Comparison of ENCODE assay signal across 9 mouse cellular contexts in genomic region chr10:40425243-40426095, GRCm38 (mm10).
DNase-seq lines count a peak whose midpoint lies in the region; ATAC-seq and TF ChIP-seq lines count a peak whose summit lies in the region.
"Had no signal": no experiment of that assay in that cellular context is flagged by ENCODE, and none has a peak within 500 bp of the region (broad histone marks: within the 10 kb centered on the region; RNA-seq: fewer than 3 reads in every experiment).

No protein-coding gene starts in this region.

- H3K27ac ChIP-seq in heart, embryonic 11.5 days (ENCODE audit: low read depth, low read length), result no peak overlapping the region
- no peak overlapping the region for H3K27ac ChIP-seq in forebrain, embryonic 14.5 days (ENCODE audit: low read depth, low read length)
- H3K27ac ChIP-seq in liver, postnatal 0 days (ENCODE audit: low read depth), result no peak overlapping the region

- H3K27me3 ChIP-seq in heart, embryonic 11.5 days (ENCODE audit: control insufficient read depth, insufficient read depth, low read length), result no peaks in the 10 kb centered on the region
- H3K27me3 ChIP-seq in E14TG2a.4 (ENCODE audit: insufficient read depth, low read length), result no peaks in the 10 kb centered on the region
- no peaks in the 10 kb centered on the region for H3K27me3 ChIP-seq in forebrain, embryonic 14.5 days (replicated peaks; ENCODE audit: control insufficient read depth, insufficient read depth, low read length)
- H3K27me3 ChIP-seq in liver, postnatal 0 days (ENCODE audit: insufficient read depth, low read length), result no peaks in the 10 kb centered on the region

- TF ChIP-seq EP300 in liver, postnatal 0 days (IDR thresholded peaks at IDR 0.05; ENCODE audit: low read depth), result no peak

- no peaks in the 10 kb centered on the region for H3K9me3 ChIP-seq in heart, embryonic 11.5 days (replicated peaks; ENCODE audit: control insufficient read depth, low read length)
- H3K9me3 ChIP-seq in E14TG2a.4 (ENCODE audit: low read length), result no peaks in the 10 kb centered on the region
- H3K9me3 ChIP-seq in forebrain, embryonic 14.5 days (replicated peaks; ENCODE audit: control insufficient read depth, low read length), result no peaks in the 10 kb centered on the region
- no peaks in the 10 kb centered on the region for H3K9me3 ChIP-seq in liver, postnatal 0 days (ENCODE audit: low read length)

- H3K4me3 ChIP-seq in heart, embryonic 11.5 days (ENCODE audit: low read depth, low read length), result peak overlapping the region; percentile 22; the same call in 1 of the 2 replicates
- H3K4me3 ChIP-seq in E14TG2a.4 (replicated peaks; ENCODE audit: low read length), result peak overlapping the region; percentile 70
- H3K4me3 ChIP-seq in forebrain, embryonic 14.5 days (ENCODE audit: low read depth, low read length), result no peak overlapping the region
- no peak overlapping the region for H3K4me3 ChIP-seq in liver, postnatal 0 days (ENCODE audit: low read depth, low read length)

- H3K9ac ChIP-seq in heart, embryonic 11.5 days (ENCODE audit: low read depth, low read length), result 0 out of 2 replicates have a peak overlapping the region, but pooled peaks have one; percentile 34
- no peak overlapping the region for H3K9ac ChIP-seq in forebrain, embryonic 14.5 days (ENCODE audit: low read length)
- H3K9ac ChIP-seq in liver, postnatal 0 days (replicated peaks), result no peak overlapping the region

- ATAC-seq in heart, embryonic 11.5 days (replicated peaks; ENCODE audit: insufficient number of reproducible peaks, low FRiP score, low TSS enrichment), result 0 out of 2 replicates have a peak, but pooled peaks have one; percentile 18
- ATAC-seq in forebrain, embryonic 14.5 days, result no peak
- no peak for ATAC-seq in liver, postnatal 0 days

- TF ChIP-seq CTCF in E14TG2a.4 (conservative IDR thresholded peaks at IDR 0.05; ENCODE audit: low read length), result no peak
- no peak for TF ChIP-seq CTCF in liver, postnatal 0 days (IDR thresholded peaks at IDR 0.05; ENCODE audit: low read depth)

- WGBS in heart, embryonic 11.5 days (ENCODE audit: insufficient replicate concordance), result 24% methylated on average over 18 of the region's 18 CpGs
- 34% methylated on average over 18 of the region's 18 CpGs for WGBS in forebrain, embryonic 14.5 days
- WGBS in liver, postnatal 0 days (ENCODE audit: insufficient replicate concordance), result 58% methylated on average over 18 of the region's 18 CpGs

- no peaks in the 10 kb centered on the region for H3K36me3 ChIP-seq in heart, embryonic 11.5 days (ENCODE audit: control insufficient read depth, insufficient read depth, low read length)
- H3K36me3 ChIP-seq in E14TG2a.4 (ENCODE audit: insufficient read depth, low read length), result peaks cover 4% of the 10 kb centered on the region; the same call in 1 of the 2 replicates
- no peaks in the 10 kb centered on the region for H3K36me3 ChIP-seq in forebrain, embryonic 14.5 days (ENCODE audit: control insufficient read depth, insufficient read depth, low read length)
- no peaks in the 10 kb centered on the region for H3K36me3 ChIP-seq in liver, postnatal 0 days (replicated peaks; ENCODE audit: insufficient read depth, low read length)

- no peak for DNase-seq in heart, postnatal 4 days
- no peak for DNase-seq in forebrain, embryonic 14.5 days (ENCODE audit: low spot score)
- no peak for DNase-seq in liver, postnatal 0 days
- no peak for DNase-seq in gastrocnemius, adult 18-20 months (ENCODE audit: low spot score)
- DNase-seq in c-Kit-positive CD71-positive TER-119-positive erythroid progenitor cells, embryonic 14.5 days (ENCODE audit: low spot score), result no peak
- DNase-seq in adipocyte (ENCODE audit: low spot score), result no peak
- DNase-seq: kidney, adult 18-20 months had no signal

- peak overlapping the region; percentile 63 for H3K4me2 ChIP-seq in heart, embryonic 11.5 days
- peak overlapping the region; percentile 23 for H3K4me2 ChIP-seq in forebrain, embryonic 14.5 days (ENCODE audit: low read length)
- peak overlapping the region; percentile 40; the same call in 1 of the 2 replicates for H3K4me2 ChIP-seq in liver, postnatal 0 days (ENCODE audit: low read depth, low read length)

- peaks cover 7% of the 10 kb centered on the region for H3K4me1 ChIP-seq in heart, embryonic 11.5 days (ENCODE audit: control insufficient read depth, insufficient read depth, low read length)
- H3K4me1 ChIP-seq in E14TG2a.4 (replicated peaks; ENCODE audit: low read depth, low read length), result peaks cover 41% of the 10 kb centered on the region
- peaks cover 5% of the 10 kb centered on the region for H3K4me1 ChIP-seq in forebrain, embryonic 14.5 days (ENCODE audit: control insufficient read depth, insufficient read depth, low read length)
- peaks cover 2% of the 10 kb centered on the region; the same call in 1 of the 2 replicates for H3K4me1 ChIP-seq in liver, postnatal 0 days (ENCODE audit: insufficient read depth)

Comparison
In these comparisons a context has a peak if more than half of its experiments do, and no peak if none do; other contexts are left out.
1. H3K4me3 ChIP-seq: peak in heart, embryonic 11.5 days (single experiment) and E14TG2a.4 (single experiment); none in forebrain, embryonic 14.5 days (single experiment) and liver, postnatal 0 days (single experiment).
2. Peak in every context shown above with its lines, with median percentiles within 50 percentile points of each other: H3K4me2 ChIP-seq.